Mouse (Mus musculus): ENCODE data around the gene Efcab9.

DNA sequence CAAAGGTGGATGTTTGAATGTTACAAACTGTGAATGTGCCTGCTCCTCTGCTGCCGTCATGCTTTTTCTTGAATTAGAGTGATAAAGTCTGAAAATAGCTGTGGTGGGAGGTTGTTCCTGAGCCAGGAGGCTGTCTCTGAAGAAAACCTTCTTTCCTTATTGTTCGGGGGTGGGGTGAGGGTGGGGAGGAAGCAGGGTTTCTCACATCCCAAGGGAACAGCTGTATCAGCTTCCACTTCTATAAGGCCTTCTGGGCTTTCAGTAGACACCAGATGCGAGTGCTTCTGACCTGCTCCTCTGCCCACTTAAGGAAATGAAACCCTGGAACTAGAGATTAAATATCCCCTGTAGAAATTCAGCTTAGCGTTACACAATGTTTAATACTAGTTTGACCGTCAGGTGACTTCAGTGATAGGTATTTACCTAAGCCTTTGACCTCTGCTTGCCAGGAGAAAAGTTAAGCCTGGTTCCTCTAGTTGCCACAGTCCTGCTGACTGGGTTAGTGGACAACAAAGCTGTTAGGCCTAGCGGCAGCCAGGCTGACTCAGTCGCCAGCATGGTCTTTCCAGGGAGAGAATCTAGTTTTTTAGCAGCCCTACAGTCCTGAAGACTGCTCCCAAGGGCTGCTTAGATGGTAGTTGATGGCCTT is 26.7 kb downstream of the Efcab9 start:
- no peak for TF ChIP-seq POLR2A (IDR thresholded peaks at IDR 0.05; ENCODE audit: borderline replicate concordance, extremely low read depth, low read depth, low read length)
- no peak for TF ChIP-seq CTCF (IDR thresholded peaks at IDR 0.05; ENCODE audit: insufficient read depth, low read length)

Data from lung, adult 2 months (tissue).